Mouse (Mus musculus): ENCODE results near the gene Ubqln1. TPM values are rescaled to one million over a fixed set of nuclear protein-coding genes. Genes with fewer than 3 reads are reported as not detected.

Ubqln1 gene
- total RNA-seq (2022): 10 to 100 TPM; 46.2 to 51.9 (median 49.8) TPM

- peak; percentile 79 to 81 for DNase-seq (ENCODE audit: low spot score in 2 of 2)
These were observed at the start of gene Ubqln1 for GRCm38 (mm10) chr13:58215592-58216341. Gene Ubqln1 (minus strand): TSS chr13:58215653.

- no peak for DNase-seq (ENCODE audit: low spot score in 2 of 2)
These were observed 48.1 kb upstream of the Ubqln1 start for GRCm38 (mm10) chr13:58263546-58263945.

GRCm38 (mm10) chr13:58261674-58262073 lies 46.2 kb upstream of the Ubqln1 start:
- DNase-seq (ENCODE audit: low spot score in 2 of 2): no peak

GRCm38 (mm10) chr13:58253268-58253667 lies 37.8 kb upstream of the Ubqln1 start:
- DNase-seq (ENCODE audit: low spot score in 2 of 2): no peak

GRCm38 (mm10) chr13:58248957-58249356 lies 33.5 kb upstream of the Ubqln1 start:
- DNase-seq (ENCODE audit: low spot score in 2 of 2): no peak

- DNase-seq (ENCODE audit: low spot score in 2 of 2): no peak
These were observed 21.1 kb upstream of the Ubqln1 start for GRCm38 (mm10) chr13:58236536-58236935.

GRCm38 (mm10) chr13:58232611-58233010 lies 17.2 kb upstream of the Ubqln1 start:
- peak; percentile 30 to 45 for DNase-seq (ENCODE audit: low spot score in 2 of 2)

- DNase-seq (ENCODE audit: low spot score in 2 of 2): no peak
These were observed 16.6 kb upstream of the Ubqln1 start for GRCm38 (mm10) chr13:58232070-58232469.

- DNase-seq (ENCODE audit: low spot score in 2 of 2): no peak
These were observed 13.2 kb upstream of the Ubqln1 start for GRCm38 (mm10) chr13:58228624-58229023.

- DNase-seq (ENCODE audit: low spot score in 2 of 2): no peak
These were observed 10.2 kb upstream of the Ubqln1 start for GRCm38 (mm10) chr13:58225694-58226093.

GRCm38 (mm10) chr13:58220206-58220605 lies 4.8 kb upstream of the Ubqln1 start:
- no peak for DNase-seq (ENCODE audit: low spot score in 2 of 2)

- no peak for DNase-seq (ENCODE audit: low spot score in 2 of 2)
These were observed 2.1 kb upstream of the Ubqln1 start for GRCm38 (mm10) chr13:58217536-58217935.

- DNase-seq (ENCODE audit: low spot score in 2 of 2): no peak
These were observed 942 bp upstream of the Ubqln1 start for GRCm38 (mm10) chr13:58216395-58216794.

- DNase-seq (ENCODE audit: low spot score in 2 of 2): no peak
These were observed 231 bp downstream of the Ubqln1 start for GRCm38 (mm10) chr13:58215253-58215591.

- DNase-seq (ENCODE audit: low spot score in 2 of 2): no peak
These were observed 854 bp downstream of the Ubqln1 start for GRCm38 (mm10) chr13:58214346-58215252.

- no peak for DNase-seq (ENCODE audit: low spot score in 2 of 2)
These were observed 1.7 kb downstream of the Ubqln1 start for GRCm38 (mm10) chr13:58213801-58214200.

GRCm38 (mm10) chr13:58212530-58212929 lies 2.9 kb downstream of the Ubqln1 start:
- DNase-seq (ENCODE audit: low spot score in 2 of 2): no peak

GRCm38 (mm10) chr13:58210441-58210840 lies 5.0 kb downstream of the Ubqln1 start:
- DNase-seq (ENCODE audit: low spot score in 2 of 2): no peak

GRCm38 (mm10) chr13:58206084-58206483 lies 9.4 kb downstream of the Ubqln1 start:
- no peak for DNase-seq (ENCODE audit: low spot score in 2 of 2)

- DNase-seq (ENCODE audit: low spot score in 2 of 2): no peak
These were observed 10.5 kb downstream of the Ubqln1 start for GRCm38 (mm10) chr13:58204986-58205385.

- no peak for DNase-seq (ENCODE audit: low spot score in 2 of 2)
These were observed 11.3 kb downstream of the Ubqln1 start for GRCm38 (mm10) chr13:58204202-58204601.

- no peak for DNase-seq (ENCODE audit: low spot score in 2 of 2)
These were observed 12.6 kb downstream of the Ubqln1 start for GRCm38 (mm10) chr13:58202903-58203302.
